Mouse (Mus musculus) cerebellum, adult 2 months (tissue): ENCODE measurements around the gene Gm13889.

Experiments used
- CTCF ChIP-seq: fragments of 200-500 bp; IDR thresholded peaks from 2 replicates; pipeline ENCODE4 v1.5.1; 2011; ENCODE audit warnings: low read depth, mild to moderate bottlenecking, control low read depth, low read length, moderate library complexity, borderline replicate concordance; ENCODE audit not compliant: insufficient read depth
- POLR2A ChIP-seq: fragments of 200-500 bp; IDR thresholded peaks from 2 replicates; pipeline ENCODE4 v1.6.1; 2011; ENCODE audit warnings: low read length, control low read depth, borderline replicate concordance; ENCODE audit not compliant: insufficient read depth

DNA sequence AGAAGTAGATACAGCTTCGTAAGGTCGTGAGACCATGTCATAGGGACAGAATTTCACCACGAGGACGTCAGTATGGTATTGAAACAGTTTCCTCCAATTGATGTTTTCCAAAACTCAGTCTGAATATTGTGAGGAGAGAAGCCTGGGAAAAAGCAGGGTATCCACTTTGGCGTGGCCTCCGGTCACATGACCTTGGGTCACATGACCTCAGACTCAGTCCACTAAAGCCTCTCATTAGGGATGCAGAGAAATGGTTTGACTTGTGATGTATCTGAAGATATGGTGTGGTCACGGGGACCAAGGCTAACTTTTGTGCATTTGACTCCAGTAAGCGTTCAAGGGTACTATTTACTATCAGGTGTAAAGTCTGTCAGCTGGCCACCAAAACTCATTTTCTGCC lies 2.3 kb upstream of the Gm13889 start:
- TF ChIP-seq POLR2A (no peak), CTCF (no peak)
